Mouse (Mus musculus) left cerebral cortex, postnatal 10 days (tissue): Measurements from ENCODE around the gene Mpp3. TPM values are rescaled to one million over a fixed set of nuclear protein-coding genes. Genes with fewer than 3 reads are reported as not detected.

Experiments
- DNase-seq, 2 experiments: peaks; one replicate each; pipeline ENCODE4 v3.0.0; 2021 to 2022; ENCODE audit warnings: low spot score in 2 of 2, mixed read lengths in 1 of 2; ENCODE audit errors: extremely low spot score in 1 of 2
- intact Hi-C: fragments of 180-260 bp; cut with DNase I; formaldehyde crosslinking; loops from one replicate; pipeline ENCODE4 v1.15.1; 2025
- total RNA-seq, 2 experiments: library from RNA; stranded (reverse); gene quantifications; 2 replicates each; pipeline ENCODE4 v1.2.3; 2021

Gene Mpp3
- 10 to 100 TPM; 34.1 to 36.3 TPM for total RNA-seq

GRCm38 (mm10) chr11:102028087-102028816 is at the start of gene Mpp3:
TSS of gene Mpp3 (minus strand) at chr11:102028461.
- DNase-seq, result no peak
- intact Hi-C loops, result no loop called here

GRCm38 (mm10) chr11:102073722-102074121 is 45.5 kb upstream of the Mpp3 start:
- no peak for DNase-seq
- intact Hi-C loops, result no loop called here

GRCm38 (mm10) chr11:102072729-102073128 is 44.5 kb upstream of the Mpp3 start:
- DNase-seq, result no peak

GRCm38 (mm10) chr11:102070426-102070825 is 42.2 kb upstream of the Mpp3 start:
- intact Hi-C loops, result no loop called here
- DNase-seq, result no peak

More at GRCm38 (mm10) chr11:102072729-102073128, 44.5 kb upstream of the Mpp3 start:
- intact Hi-C loops, result no loop called here

GRCm38 (mm10) chr11:102069633-102070032 is 41.4 kb upstream of the Mpp3 start:
- DNase-seq, result no peak
- intact Hi-C loops, result no loop called here

GRCm38 (mm10) chr11:102068969-102069368 is 40.7 kb upstream of the Mpp3 start:
- intact Hi-C loops, result no loop called here
- DNase-seq, result no peak

GRCm38 (mm10) chr11:102063076-102063475 is 34.8 kb upstream of the Mpp3 start:
- intact Hi-C loops, result loop anchor here (5.0 kb wide), 2 partner anchors 34 to 74 kb away; no protein-coding TSS in a partner anchor
- DNase-seq, result no peak

GRCm38 (mm10) chr11:102061941-102062473 is 33.7 kb upstream of the Mpp3 start:
- DNase-seq, result no peak

GRCm38 (mm10) chr11:102061236-102061940 is 33.1 kb upstream of the Mpp3 start:
- DNase-seq, result peak; percentile 78 to 80
- intact Hi-C loops, result loop anchor here (5.0 kb wide), 2 partner anchors 36 to 76 kb away; no protein-coding TSS in a partner anchor

More at GRCm38 (mm10) chr11:102061941-102062473, 33.7 kb upstream of the Mpp3 start:
- intact Hi-C loops, result loop anchor here (5.0 kb wide), 2 partner anchors 35 to 75 kb away; no protein-coding TSS in a partner anchor

GRCm38 (mm10) chr11:102053847-102054246 is 25.6 kb upstream of the Mpp3 start:
- DNase-seq, result peak in 1 of 2 experiments; percentile 67
- intact Hi-C loops, result no loop called here

GRCm38 (mm10) chr11:102053183-102053582 is 24.9 kb upstream of the Mpp3 start:
- intact Hi-C loops, result no loop called here
- no peak for DNase-seq

- intact Hi-C loops, result no loop called here
Observed at GRCm38 (mm10) chr11:102052697-102053096, 24.4 kb upstream of the Mpp3 start.

GRCm38 (mm10) chr11:102051954-102052353 is 23.7 kb upstream of the Mpp3 start:
- DNase-seq, result no peak
- intact Hi-C loops, result no loop called here

More at GRCm38 (mm10) chr11:102052697-102053096, 24.4 kb upstream of the Mpp3 start:
- DNase-seq, result no peak

- DNase-seq, result peak in 1 of 2 experiments; percentile 84
- intact Hi-C loops, result no loop called here
Observed at GRCm38 (mm10) chr11:102051541-102051940, 23.3 kb upstream of the Mpp3 start.

GRCm38 (mm10) chr11:102049875-102050482 is 21.7 kb upstream of the Mpp3 start:
- intact Hi-C loops, result no loop called here

GRCm38 (mm10) chr11:102046607-102047006 is 18.3 kb upstream of the Mpp3 start:
- intact Hi-C loops, result no loop called here
- no peak for DNase-seq

More at GRCm38 (mm10) chr11:102049875-102050482, 21.7 kb upstream of the Mpp3 start:
- DNase-seq, result no peak

- DNase-seq, result no peak
- intact Hi-C loops, result no loop called here
Observed at GRCm38 (mm10) chr11:102044691-102045212, 16.5 kb upstream of the Mpp3 start.

- intact Hi-C loops, result no loop called here
- no peak for DNase-seq
Observed at GRCm38 (mm10) chr11:102043381-102043780, 15.1 kb upstream of the Mpp3 start.

GRCm38 (mm10) chr11:102042971-102043370 is 14.7 kb upstream of the Mpp3 start:
- no peak for DNase-seq
- intact Hi-C loops, result no loop called here
